Mouse (Mus musculus) lung, adult 2 months (tissue): Measurements from ENCODE around the gene Espl1.

ENCODE experiments used
- CTCF ChIP-seq: fragments of 200-500 bp; IDR thresholded peaks from 2 replicates; pipeline ENCODE4 v1.5.1; 2011; ENCODE audit warnings: mild to moderate bottlenecking, low read length, control low read depth; ENCODE audit not compliant: insufficient read depth
- POLR2A ChIP-seq: fragments of 200-500 bp; IDR thresholded peaks from 2 replicates; pipeline ENCODE4 v1.6.1; 2011; ENCODE audit warnings: low read depth, mild to moderate bottlenecking, control low read depth, low read length, borderline replicate concordance; ENCODE audit errors: extremely low read depth

DNA sequence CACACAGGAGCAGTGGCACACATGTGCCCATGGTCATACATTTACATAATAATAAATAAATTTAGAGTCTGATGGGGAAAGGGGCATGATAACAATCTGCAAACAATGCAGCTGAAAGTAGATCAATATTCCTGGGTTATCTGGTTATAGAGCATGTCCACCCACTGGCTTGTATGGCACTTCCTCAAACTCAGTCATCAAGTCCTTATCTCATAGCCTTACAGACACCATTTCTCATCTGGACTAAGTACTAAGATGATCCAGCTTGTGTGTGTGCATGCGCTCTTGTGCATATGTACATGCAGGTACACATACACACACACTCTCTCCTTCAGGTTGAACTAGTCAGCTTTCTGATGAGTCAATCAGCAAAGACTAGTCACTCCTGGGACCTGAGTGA lies 68.6 kb downstream of the Espl1 start:
- TF ChIP-seq CTCF (no peak), POLR2A (no peak)
